Mouse (Mus musculus): ENCODE results near the gene Arl14ep. TPM values are rescaled to one million over a fixed set of nuclear protein-coding genes. Genes with fewer than 3 reads are reported as not detected.

Gene Arl14ep
- total and polyA plus RNA-seq, 2 experiments from 2014 or later: 25.6 to 51.0 TPM

- H3K27me3 ChIP-seq (ENCODE audit: insufficient read depth, low read length): no peaks in the 10 kb centered on the region
- TF ChIP-seq CTCF (IDR thresholded peaks at IDR 0.05; ENCODE audit: low read depth): no peak
- no peaks in the 10 kb centered on the region for H3K9me3 ChIP-seq (ENCODE audit: low read length)
- no peak overlapping the region for H3K9ac ChIP-seq
- H3K4me1 ChIP-seq (ENCODE audit: insufficient read depth): no peaks in the 10 kb centered on the region
- ATAC-seq (no peak), DNase-seq (no peak)
- H3K4me2 ChIP-seq (ENCODE audit: low read depth): no peak overlapping the region
- H3K27ac ChIP-seq (ENCODE audit: low read depth, low read length): no peak overlapping the region
- H3K4me3 ChIP-seq (ENCODE audit: low read depth, low read length): no peak overlapping the region
- no peaks in the 10 kb centered on the region for H3K36me3 ChIP-seq (ENCODE audit: insufficient read depth)
- WGBS: 49% methylated on average over 6 of the region's 6 CpGs
Observed at GRCm38 (mm10) chr2:106956146-106956545, 18.1 kb downstream of the Arl14ep start.

GRCm38 (mm10) chr2:106955621-106956020 lies 18.6 kb downstream of the Arl14ep start:
- no peak overlapping the region for H3K9ac ChIP-seq
- TF ChIP-seq CTCF (IDR thresholded peaks at IDR 0.05; ENCODE audit: low read depth): peak; percentile 91
- H3K4me2 ChIP-seq (ENCODE audit: low read depth): no peak overlapping the region
- ATAC-seq (peak; percentile 43; the same call in 1 of the 2 replicates), DNase-seq (peak; percentile 86)
- H3K27ac ChIP-seq (ENCODE audit: low read depth, low read length): no peak overlapping the region
- no peaks in the 10 kb centered on the region for H3K36me3 ChIP-seq (ENCODE audit: insufficient read depth)
- WGBS: 11% methylated on average over 10 of the region's 10 CpGs
- H3K4me1 ChIP-seq (ENCODE audit: insufficient read depth): no peaks in the 10 kb centered on the region
- no peaks in the 10 kb centered on the region for H3K9me3 ChIP-seq (ENCODE audit: low read length)
- no peaks in the 10 kb centered on the region for H3K27me3 ChIP-seq (ENCODE audit: insufficient read depth, low read length)
- no peak overlapping the region for H3K4me3 ChIP-seq (ENCODE audit: low read depth, low read length)

- no peak for TF ChIP-seq CTCF (IDR thresholded peaks at IDR 0.05; ENCODE audit: low read depth)
- Histone ChIP-seq H3K27ac (ENCODE audit: low read depth, low read length) (no peak overlapping the region), H3K4me2 (ENCODE audit: low read depth) (no peak overlapping the region), H3K36me3 (ENCODE audit: insufficient read depth) (no peaks in the 10 kb centered on the region), H3K9ac (no peak overlapping the region), H3K4me1 (ENCODE audit: insufficient read depth) (no peaks in the 10 kb centered on the region), H3K9me3 (ENCODE audit: low read length) (no peaks in the 10 kb centered on the region), H3K27me3 (ENCODE audit: insufficient read depth, low read length) (no peaks in the 10 kb centered on the region), H3K4me3 (ENCODE audit: low read depth, low read length) (no peak overlapping the region)
- ATAC-seq: no peak
- DNase-seq: no peak
- WGBS: 58% methylated on average over 6 of the region's 6 CpGs
Observed at GRCm38 (mm10) chr2:106954975-106955374, 19.2 kb downstream of the Arl14ep start.

GRCm38 (mm10) chr2:106942451-106942850 lies 31.8 kb downstream of the Arl14ep start:
- Histone ChIP-seq H3K4me3 (ENCODE audit: low read depth, low read length) (no peak overlapping the region), H3K4me2 (ENCODE audit: low read depth) (no peak overlapping the region), H3K9ac (no peak overlapping the region), H3K27ac (ENCODE audit: low read depth, low read length) (no peak overlapping the region), H3K9me3 (ENCODE audit: low read length) (no peaks in the 10 kb centered on the region), H3K4me1 (ENCODE audit: insufficient read depth) (no peaks in the 10 kb centered on the region), H3K27me3 (ENCODE audit: insufficient read depth, low read length) (no peaks in the 10 kb centered on the region), H3K36me3 (ENCODE audit: insufficient read depth) (no peaks in the 10 kb centered on the region)
- no peak for ATAC-seq
- 36% methylated on average over 1 of the region's 1 CpGs for WGBS
- DNase-seq: peak; percentile 22
- no peak for TF ChIP-seq CTCF (IDR thresholded peaks at IDR 0.05; ENCODE audit: low read depth)

GRCm38 (mm10) chr2:106935681-106936080 lies 38.5 kb downstream of the Arl14ep start:
- no peak for ATAC-seq
- DNase-seq: no peak
- 93% methylated on average over 2 of the region's 2 CpGs for WGBS
- H3K9ac ChIP-seq: no peak overlapping the region
- TF ChIP-seq CTCF (IDR thresholded peaks at IDR 0.05; ENCODE audit: low read depth): no peak
- no peaks in the 10 kb centered on the region for H3K4me1 ChIP-seq (ENCODE audit: insufficient read depth)
- H3K27ac ChIP-seq (ENCODE audit: low read depth, low read length): no peak overlapping the region
- H3K27me3 ChIP-seq (ENCODE audit: insufficient read depth, low read length): no peaks in the 10 kb centered on the region
- no peaks in the 10 kb centered on the region for H3K36me3 ChIP-seq (ENCODE audit: insufficient read depth)
- H3K4me3 ChIP-seq (ENCODE audit: low read depth, low read length): no peak overlapping the region
- H3K9me3 ChIP-seq (ENCODE audit: low read length): no peaks in the 10 kb centered on the region
- no peak overlapping the region for H3K4me2 ChIP-seq (ENCODE audit: low read depth)

GRCm38 (mm10) chr2:106929906-106930305 lies 44.3 kb downstream of the Arl14ep start:
- H3K27me3 ChIP-seq (ENCODE audit: insufficient read depth, low read length): no peaks in the 10 kb centered on the region
- no peak overlapping the region for H3K9ac ChIP-seq
- no peaks in the 10 kb centered on the region for H3K36me3 ChIP-seq (ENCODE audit: insufficient read depth)
- no peak for TF ChIP-seq CTCF (IDR thresholded peaks at IDR 0.05; ENCODE audit: low read depth)
- ATAC-seq: no peak
- no peak overlapping the region for H3K4me2 ChIP-seq (ENCODE audit: low read depth)
- H3K4me1 ChIP-seq (ENCODE audit: insufficient read depth): no peaks in the 10 kb centered on the region
- H3K9me3 ChIP-seq (ENCODE audit: low read length): no peaks in the 10 kb centered on the region
- 33% methylated on average over 3 of the region's 3 CpGs for WGBS
- H3K27ac ChIP-seq (ENCODE audit: low read depth, low read length): no peak overlapping the region
- no peak overlapping the region for H3K4me3 ChIP-seq (ENCODE audit: low read depth, low read length)
- DNase-seq: no peak

Other genes starting within 250 kb of the Arl14ep start
- not detected in 2 replicates for gene Fshb, start 85.2 kb upstream of the Arl14ep start, total RNA-seq (2014; rRNA removed)
- gene Fshb, start 85.2 kb upstream of the Arl14ep start, polyA plus RNA-seq (2015; fragmentation: Nextera tagmentation; extraction: Ambion mirVana): not detected in 2 replicates